Mouse (Mus musculus): Measurements from ENCODE around the gene Chac1. TPM values are rescaled to one million over a fixed set of nuclear protein-coding genes. Genes with fewer than 3 reads are reported as not detected.

The Chac1 gene
- total RNA-seq, 4 experiments from 2014 or later: 5.1 to 6.4 (median 6.4) TPM

DNA sequence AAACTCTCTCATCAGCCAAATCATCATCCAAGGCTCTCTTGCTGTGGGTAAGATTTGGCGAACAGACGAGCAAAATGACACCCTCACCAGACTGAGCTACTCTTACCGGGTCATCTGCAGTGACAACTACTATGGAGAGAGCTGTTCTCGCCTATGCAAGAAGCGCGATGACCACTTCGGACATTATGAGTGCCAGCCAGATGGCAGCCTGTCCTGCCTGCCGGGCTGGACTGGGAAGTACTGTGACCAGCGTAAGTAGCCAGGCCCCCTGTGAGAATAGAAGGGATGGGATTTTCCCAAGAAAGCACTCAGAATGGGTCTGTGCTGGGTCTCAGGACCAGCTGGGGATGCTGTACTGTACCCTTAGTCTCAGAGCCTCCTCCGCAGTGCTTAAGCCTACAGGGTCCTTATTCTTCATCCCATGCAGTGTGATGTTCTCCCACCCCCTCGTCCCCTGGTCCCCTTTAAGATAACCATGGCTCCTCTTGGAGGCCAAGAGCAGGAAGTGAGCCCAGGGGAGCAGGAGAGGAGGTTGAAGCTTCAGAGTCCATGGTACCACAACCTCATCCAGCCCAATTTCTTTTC is 23.0 kb upstream of the Chac1 start:
- DNase-seq (ENCODE audit: low spot score in 2 of 2): no peak

DNA sequence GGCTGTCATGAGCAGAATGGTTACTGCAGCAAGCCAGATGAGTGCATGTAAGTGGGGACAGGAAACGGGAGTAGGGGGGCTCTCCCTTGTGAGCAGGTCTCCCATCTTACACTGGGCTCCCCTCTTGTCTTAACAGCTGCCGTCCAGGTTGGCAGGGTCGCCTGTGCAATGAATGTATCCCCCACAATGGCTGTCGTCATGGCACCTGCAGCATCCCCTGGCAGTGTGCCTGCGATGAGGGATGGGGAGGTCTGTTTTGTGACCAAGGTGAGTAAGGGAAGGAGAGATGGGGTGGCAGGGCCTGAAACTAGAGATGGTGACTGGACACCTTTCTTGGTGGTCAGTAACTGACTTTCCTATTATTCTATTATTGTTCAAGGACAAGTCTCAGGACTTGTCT is 22.5 kb upstream of the Chac1 start:
- DNase-seq (ENCODE audit: low spot score in 2 of 2): no peak

DNA sequence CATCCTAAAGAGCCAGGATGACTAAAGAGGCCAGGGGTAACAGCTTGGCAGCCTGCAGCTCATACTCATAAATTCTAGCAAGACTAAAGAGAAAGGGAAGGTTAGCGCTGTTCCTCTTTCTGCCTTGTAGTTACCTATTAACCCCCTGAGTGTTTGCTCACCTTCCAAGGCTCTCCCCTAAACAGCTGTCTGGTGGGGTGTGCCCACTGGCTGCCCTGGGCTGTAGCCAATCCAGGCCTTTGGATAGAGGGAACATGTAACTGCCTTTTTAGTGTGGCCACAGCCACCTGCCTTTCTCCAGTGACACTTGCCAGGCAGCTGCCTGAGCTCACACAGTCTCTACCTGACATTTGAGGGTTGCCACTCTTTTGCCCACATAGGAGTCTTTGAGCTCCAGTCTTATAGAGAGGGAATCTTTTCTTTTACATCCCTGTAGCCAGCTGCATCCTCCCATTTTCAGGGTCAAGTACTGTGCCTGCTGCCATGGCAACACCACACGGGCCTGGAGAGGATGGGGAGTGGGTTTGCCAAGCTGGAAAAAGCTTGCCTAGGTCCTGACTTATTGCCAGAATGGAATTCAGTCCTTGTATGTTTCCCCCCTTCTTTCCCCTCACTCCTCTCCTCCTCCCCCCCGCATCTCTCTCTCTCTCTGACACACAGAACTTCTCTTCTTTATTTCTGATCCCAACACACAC is 21.8 kb upstream of the Chac1 start:
- no peak for DNase-seq (ENCODE audit: low spot score in 2 of 2)

DNA sequence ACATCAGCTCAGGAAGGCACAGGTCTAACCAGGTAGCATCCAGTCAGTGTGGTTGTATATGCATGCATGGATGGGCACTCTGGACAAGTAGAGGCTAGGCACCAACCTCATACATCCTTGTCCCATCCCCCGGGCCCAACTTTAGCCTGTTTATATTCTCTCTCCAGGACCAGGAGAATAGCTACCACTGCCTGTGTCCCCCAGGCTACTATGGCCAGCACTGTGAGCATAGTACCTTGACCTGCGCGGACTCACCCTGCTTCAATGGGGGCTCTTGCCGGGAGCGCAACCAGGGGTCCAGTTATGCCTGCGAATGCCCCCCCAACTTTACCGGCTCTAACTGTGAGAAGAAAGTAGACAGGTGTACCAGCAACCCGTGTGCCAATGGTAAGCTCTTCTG is 20.2 kb upstream of the Chac1 start:
- no peak for DNase-seq (ENCODE audit: low spot score in 2 of 2)

DNA sequence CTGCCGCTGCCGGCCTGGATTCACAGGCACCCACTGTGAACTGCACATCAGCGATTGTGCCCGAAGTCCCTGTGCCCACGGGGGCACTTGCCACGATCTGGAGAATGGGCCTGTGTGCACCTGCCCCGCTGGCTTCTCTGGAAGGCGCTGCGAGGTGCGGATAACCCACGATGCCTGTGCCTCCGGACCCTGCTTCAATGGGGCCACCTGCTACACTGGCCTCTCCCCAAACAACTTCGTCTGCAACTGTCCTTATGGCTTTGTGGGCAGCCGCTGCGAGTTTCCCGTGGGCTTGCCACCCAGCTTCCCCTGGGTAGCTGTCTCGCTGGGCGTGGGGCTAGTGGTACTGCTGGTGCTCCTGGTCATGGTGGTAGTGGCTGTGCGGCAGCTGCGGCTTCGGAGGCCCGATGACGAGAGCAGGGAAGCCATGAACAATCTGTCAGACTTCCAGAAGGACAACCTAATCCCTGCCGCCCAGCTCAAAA is 18.8 kb upstream of the Chac1 start:
- DNase-seq (ENCODE audit: low spot score in 2 of 2): no peak

DNA sequence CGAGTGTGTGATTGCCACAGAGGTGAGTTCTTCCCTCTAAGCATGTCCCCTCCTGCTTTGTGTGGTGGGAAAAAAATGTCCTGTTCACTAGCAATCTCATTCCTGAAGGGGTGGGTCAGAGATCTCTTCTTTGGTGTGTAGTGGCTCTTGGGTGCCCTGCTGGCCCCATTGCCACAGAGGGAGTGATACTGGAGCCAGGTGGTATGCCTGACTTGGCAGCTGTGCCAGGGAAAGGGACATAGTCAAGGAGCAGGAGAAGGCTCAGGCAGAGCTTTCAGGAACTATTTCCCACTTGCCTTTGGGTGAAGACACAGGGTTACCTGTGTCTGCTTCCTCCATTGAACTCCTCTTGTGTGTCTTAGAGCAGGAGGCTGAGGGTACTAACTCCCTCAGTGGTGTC is 16.9 kb upstream of the Chac1 start:
- DNase-seq (ENCODE audit: low spot score in 2 of 2): no peak

DNA sequence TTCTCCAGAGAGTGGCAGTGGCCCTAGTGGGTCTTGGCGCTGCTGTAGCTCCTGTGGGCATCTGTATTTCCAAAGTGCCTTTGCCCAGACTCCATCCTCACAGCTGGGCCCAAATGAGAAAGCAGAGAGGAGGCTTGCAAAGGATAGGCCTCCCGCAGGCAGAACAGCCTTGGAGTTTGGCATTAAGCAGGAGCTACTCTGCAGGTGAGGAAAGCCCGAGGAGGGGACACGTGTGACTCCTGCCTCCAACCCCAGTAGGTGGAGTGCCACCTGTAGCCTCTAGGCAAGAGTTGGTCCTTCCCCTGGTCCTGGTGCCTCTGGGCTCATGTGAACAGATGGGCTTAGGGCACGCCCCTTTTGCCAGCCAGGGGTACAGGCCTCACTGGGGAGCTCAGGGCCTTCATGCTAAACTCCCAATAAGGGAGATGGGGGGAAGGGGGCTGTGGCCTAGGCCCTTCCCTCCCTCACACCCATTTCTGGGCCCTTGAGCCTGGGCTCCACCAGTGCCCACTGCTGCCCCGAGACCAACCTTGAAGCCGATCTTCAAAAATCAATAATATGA is 16.0 kb upstream of the Chac1 start:
- no peak for DNase-seq (ENCODE audit: low spot score in 2 of 2)

DNA sequence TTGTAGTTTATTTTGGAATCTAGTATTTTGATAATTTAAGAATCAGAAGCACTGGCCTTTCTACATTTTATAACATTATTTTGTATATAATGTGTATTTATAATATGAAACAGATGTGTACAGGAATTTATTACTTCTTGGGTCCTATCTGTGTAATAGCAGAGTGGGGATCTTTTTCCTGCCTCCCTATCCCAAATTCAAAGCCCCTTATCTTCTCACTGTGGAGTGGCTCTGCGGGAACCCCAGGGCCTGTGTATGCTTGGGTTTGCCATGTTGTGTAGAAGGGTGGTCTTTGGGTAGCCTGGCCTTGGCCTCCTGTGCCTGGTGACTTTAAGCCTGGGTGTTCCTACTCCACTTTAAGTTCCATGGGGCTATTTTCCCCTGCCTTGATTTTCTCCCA is 15.5 kb upstream of the Chac1 start:
- DNase-seq (ENCODE audit: low spot score in 2 of 2): no peak

DNA sequence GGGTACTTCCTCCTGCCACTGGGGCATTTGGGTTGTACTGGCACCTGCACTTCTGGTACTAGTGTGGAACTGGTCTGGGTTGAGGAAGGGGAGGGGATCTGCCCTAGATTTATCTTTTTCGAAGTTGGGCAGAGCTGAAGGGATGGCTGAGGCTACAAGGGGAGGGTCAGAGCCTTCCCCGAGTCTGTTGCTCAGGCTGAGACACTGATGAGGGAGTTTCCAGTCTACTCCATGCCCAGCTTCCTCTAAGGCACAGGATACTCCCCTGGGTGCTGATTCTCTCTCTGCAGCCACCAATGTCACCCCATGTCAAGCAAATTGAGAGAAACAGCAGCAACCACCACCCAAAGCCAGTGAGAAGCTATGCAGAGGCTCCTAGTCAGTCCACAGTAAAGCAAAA is 15.0 kb upstream of the Chac1 start:
- DNase-seq (ENCODE audit: low spot score in 2 of 2): no peak

DNA sequence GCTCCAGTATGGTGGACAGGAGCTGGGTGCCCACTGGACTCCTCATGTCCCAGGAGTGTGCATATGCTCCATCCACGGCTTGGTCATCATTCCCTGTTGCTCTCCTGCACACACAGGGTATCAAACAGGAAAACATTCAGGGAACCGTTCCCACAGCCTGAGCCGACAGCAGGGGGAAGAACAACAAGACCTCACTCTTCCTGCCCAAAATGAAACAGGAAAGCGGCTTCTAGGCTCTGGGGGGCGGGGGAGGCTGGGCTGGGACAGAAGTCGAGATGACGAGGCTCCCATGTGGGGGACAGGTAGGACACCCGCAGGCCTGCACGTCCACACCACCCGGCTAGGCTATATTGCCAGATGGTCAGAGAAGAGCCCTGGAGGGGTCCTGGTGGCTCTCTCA is 14.6 kb upstream of the Chac1 start:
- no peak for DNase-seq (ENCODE audit: low spot score in 2 of 2)

DNA sequence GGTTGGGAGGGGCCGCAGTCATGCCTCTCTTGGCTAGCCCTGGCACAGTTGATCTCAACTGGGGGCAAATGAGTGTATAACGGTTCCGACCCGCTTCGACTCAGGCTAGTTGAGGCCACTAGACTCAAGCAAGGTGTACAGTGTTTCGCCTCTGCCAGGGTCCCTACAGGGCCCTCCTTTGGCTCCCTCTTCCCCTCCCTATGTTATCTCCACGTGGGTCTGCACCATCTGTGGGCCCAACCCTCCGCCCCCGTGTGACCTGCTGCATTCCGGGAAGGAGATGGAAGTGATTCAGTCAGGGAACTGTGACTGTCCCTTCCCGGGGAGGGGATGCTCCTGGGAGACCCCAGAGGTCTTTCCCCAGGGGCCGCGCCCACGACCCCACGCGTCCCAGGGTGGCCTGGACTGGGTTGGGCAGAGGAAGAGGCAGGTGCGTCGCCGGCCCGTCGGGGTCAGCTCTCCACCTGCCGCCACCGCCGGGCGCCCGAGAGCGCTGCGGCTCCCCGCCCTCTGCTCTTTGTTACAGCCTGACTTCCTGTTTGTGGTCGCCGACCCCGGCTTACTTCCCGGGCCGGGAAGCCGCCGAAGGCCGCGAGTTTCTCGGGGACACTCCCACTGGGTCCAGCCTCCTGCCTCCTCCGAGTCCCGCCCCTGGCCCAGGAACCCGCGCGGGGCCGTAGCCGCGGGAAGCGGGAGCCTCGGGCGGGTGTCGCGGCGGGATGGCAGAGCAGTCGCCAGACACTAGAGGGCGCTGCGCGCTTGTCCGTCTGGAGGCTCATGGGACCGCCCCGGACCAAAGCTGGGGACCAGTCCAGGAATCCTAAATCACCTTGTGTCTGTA is 13.4 kb upstream of the Chac1 start:
- DNase-seq (ENCODE audit: low spot score in 2 of 2): peak; percentile 53 to 76

DNA sequence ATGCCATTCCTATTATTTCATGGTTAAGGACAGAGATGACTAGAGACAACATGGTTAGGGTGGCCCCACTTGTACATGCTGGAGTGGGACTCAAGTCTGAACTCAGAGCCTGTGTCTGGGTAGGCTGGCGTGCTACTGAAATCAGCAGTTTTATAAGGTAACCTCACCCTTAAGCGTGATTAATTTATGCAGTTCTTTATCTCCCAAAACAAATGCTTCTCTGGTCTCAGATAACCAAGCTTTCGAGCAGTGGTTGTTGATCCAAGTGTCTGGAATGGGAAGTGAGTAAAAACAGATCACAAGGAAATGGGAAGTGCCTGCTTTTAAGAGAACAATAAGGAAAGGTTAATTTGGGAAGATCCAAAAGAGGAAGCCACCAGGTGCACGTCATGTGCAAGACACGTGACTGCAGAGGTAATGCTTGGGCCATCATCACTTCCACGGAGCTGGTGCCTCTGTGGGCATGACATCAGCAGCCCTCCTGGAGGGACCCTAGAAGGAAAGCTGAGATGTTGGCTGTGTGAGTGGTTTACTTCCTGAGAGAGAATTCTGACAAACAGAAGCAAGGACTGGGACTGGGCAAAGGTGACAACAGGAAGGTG is 6.4 kb upstream of the Chac1 start:
- no peak for DNase-seq (ENCODE audit: low spot score in 2 of 2)

DNA sequence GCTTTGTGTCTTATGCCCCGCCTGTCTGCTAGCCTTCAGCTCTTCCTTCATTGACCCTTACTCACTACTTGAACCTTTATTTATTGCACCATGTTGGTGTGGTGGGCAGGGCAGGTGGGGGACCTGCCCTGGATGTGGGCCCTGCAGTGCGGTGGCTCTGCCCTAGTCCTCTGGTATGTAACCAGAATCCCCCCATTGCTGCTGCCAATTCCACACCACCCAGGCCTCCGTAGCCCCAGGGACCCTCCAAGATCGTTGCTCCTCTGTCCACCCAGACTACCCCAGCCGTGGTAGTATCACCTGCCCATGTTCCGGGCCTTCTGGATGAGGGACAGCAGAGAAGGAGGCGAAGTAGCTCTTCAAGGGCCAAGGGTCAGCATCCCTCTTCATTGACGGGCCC is 2.7 kb downstream of the Chac1 start:
- no peak for DNase-seq (ENCODE audit: low spot score in 2 of 2)

DNA sequence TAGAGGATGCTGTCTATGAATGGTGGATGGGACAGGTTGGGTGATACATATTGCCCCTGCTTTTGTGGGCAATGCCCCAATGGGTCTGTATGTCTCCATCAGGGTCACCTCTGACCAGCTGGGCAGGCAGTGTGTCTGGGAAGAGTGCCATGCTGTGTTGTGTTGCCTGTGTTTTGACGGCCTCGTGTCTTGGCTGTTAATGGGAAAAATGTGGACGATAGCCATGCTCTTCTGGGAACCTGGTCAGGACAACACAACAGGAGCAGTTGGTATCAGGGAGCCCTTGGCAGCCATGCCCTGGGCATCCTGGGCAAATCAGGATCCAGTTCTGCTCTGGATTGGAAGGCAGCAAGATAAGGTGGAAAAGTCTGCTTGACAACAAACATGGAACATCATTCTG is 4.1 kb downstream of the Chac1 start:
- peak in 1 of 2 experiments; percentile 21 for DNase-seq (ENCODE audit: low spot score in 2 of 2)

DNA sequence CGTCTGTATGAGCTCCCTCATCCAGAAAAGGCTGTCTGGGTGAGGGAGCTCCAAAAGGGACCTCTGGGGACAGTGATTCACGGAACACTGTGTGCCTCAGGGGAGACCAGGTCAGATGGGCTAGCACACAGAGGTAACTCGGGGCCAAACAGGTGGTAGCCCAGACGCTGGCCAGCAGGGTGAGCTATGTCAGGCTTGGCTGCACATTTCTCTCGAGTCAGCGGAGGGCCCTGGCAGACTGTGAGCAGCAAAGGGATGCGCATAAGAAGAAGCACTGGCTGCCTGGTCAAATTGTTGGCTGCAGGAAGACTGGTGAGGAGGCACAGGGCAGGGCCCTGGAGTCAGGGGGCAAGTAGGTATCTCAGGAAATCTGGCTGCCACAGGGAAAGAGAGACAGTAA is 4.6 kb downstream of the Chac1 start:
- no peak for DNase-seq (ENCODE audit: low spot score in 2 of 2)

DNA sequence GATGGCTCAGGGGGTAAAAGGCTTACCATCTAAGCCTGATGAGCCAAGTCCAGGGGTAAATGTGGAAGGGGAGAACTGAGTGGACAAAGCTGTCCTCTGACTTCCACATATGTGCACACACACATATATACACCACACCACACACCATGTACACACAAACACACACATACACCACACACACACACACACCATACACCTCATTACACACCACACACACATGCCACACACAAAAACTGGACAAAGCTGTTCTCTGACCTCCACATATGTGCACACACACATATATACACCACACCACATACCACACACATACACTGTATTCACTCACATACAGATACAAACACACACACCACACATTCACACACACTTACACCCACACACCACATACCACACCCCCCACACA is 5.3 kb downstream of the Chac1 start:
- no peak for DNase-seq (ENCODE audit: low spot score in 2 of 2)

DNA sequence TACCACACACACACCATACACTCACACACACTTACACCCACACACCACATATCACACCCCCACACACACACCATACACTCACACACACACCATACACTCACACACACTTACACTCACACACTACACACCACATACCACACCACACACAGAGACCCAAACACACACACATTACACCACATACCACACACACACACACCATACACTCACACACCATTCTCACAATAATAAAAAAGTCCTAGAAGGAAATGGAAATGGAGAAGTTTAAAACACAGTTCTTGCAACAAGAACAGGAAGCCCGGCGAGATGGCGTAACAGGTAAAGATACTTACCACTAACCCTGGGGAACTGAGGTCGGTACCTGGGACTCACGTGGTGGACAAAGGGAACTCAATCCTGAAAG is 5.8 kb downstream of the Chac1 start:
- no peak for DNase-seq (ENCODE audit: low spot score in 2 of 2)

DNA sequence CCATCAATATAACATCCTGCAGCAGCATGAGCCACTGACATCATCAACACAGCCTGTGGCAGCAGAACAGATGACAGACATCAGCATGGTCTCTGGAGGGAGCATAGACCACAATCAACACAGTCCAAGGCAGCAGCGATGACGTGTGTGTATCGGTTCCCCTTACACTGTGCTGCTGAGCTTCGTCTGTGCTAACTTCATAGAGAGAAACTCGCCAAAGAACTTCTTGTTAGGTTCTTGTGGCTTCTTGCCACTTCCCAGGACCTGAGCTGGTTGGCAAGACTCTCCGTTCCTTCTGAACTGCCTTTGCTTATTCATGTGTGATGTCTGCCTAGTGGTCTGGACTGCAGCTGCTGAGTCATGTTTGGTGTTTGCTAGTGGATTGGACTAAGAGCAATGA is 7.2 kb downstream of the Chac1 start:
- no peak for DNase-seq (ENCODE audit: low spot score in 2 of 2)

DNA sequence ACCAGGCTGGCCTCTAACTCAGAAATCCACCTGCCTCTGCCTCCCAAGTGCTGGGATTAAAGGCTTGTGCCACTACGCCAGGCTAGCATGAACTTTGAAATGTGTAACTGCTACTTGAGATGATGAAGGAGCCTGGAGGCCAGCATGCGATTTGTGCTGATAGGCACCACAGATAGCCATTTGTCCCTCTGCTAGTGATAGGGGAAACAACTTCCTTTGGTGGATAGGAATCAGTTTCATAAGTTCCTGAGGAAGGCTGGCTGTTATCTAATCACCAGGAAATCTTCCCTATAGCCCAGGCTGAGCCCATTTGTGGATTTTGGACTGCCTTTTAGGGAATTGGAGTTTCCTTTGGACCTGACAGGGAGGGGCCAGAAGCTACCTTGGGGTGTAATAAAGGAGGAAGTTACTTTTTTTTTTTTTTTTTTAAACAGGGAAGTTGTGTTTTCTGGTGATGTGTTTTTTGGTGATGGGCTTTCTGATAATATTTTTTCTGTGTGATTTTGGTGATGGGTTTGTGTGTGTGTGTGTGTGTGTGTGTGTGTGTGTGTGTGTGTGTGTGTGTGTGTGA is 8.8 kb downstream of the Chac1 start:
- DNase-seq (ENCODE audit: low spot score in 2 of 2): no peak

DNA sequence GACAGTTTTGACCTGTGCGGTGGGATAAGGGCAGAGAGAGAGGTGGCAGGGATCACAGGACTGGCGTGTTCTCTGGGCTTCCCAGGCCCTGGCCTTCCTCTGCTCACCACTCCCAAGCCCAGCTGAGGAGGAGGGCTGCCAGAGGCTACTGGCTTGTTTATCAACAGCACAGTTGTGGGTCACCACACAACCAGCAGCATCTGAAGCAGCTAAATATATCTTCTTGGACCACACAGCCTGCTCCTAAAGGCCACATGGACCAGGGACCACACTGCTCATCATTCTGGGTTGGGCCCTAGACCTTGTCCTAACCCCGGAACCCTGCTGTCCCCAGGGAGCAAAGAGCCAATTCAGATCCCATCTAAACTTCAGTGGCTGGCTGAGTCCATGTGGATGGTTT is 13.9 kb downstream of the Chac1 start:
- no peak for DNase-seq (ENCODE audit: low spot score in 2 of 2)

DNA sequence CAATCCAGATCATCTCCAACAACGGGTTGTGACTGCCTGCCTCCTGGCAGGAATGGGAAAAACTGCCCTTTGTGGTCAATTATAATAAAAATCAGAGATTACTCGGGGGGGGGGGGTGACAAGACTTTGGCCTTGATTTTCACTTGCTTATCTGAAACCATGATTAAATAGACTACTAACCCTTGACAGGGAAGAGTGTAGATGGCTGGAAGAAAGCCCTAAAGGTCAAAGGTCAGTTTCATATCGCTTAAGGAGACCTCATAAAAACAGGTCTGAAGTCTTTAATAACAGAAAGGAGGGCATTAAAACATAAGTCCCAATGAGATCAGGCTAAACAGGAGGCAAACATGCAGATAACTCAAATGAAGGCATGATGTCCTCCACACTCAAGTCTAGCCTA is 16.3 kb downstream of the Chac1 start:
- no peak for DNase-seq (ENCODE audit: low spot score in 2 of 2)
